Mouse (Mus musculus): Measurements from ENCODE around the gene Optc.

The Optc gene

GRCm38 (mm10) chr1:133918088-133918470 is 10.3 kb upstream of the Optc start:
- no peak for DNase-seq (ENCODE audit: low spot score in 2 of 2)

- DNase-seq (ENCODE audit: low spot score in 2 of 2) = no peak
Measured at GRCm38 (mm10) chr1:133917456-133918087, 9.8 kb upstream of the Optc start.

GRCm38 (mm10) chr1:133915723-133916355 is 8.0 kb upstream of the Optc start:
- DNase-seq (ENCODE audit: low spot score in 2 of 2) = no peak

GRCm38 (mm10) chr1:133915115-133915514 is 7.3 kb upstream of the Optc start:
- DNase-seq (ENCODE audit: low spot score in 2 of 2) = no peak

GRCm38 (mm10) chr1:133913018-133913417 is 5.2 kb upstream of the Optc start:
- DNase-seq (ENCODE audit: low spot score in 2 of 2) = no peak

- DNase-seq (ENCODE audit: low spot score in 2 of 2) = peak; percentile 54 to 81
Measured at GRCm38 (mm10) chr1:133911456-133911855, 3.7 kb upstream of the Optc start.

GRCm38 (mm10) chr1:133911008-133911407 is 3.2 kb upstream of the Optc start:
- no peak for DNase-seq (ENCODE audit: low spot score in 2 of 2)

- no peak for DNase-seq (ENCODE audit: low spot score in 2 of 2)
Measured at GRCm38 (mm10) chr1:133910108-133910507, 2.3 kb upstream of the Optc start.

GRCm38 (mm10) chr1:133908659-133909575 is 1.1 kb upstream of the Optc start:
- no peak for DNase-seq (ENCODE audit: low spot score in 2 of 2)

- DNase-seq (ENCODE audit: low spot score in 2 of 2) = no peak
Measured at GRCm38 (mm10) chr1:133906420-133906819, 1.4 kb downstream of the Optc start.

- DNase-seq (ENCODE audit: low spot score in 2 of 2) = no peak
Measured at GRCm38 (mm10) chr1:133900825-133901224, 7.0 kb downstream of the Optc start.

- DNase-seq (ENCODE audit: low spot score in 2 of 2) = no peak
Measured at GRCm38 (mm10) chr1:133899043-133899542, 8.7 kb downstream of the Optc start.

- DNase-seq (ENCODE audit: low spot score in 2 of 2) = no peak
Measured at GRCm38 (mm10) chr1:133897293-133897692, 10.5 kb downstream of the Optc start.

- no peak for DNase-seq (ENCODE audit: low spot score in 2 of 2)
Measured at GRCm38 (mm10) chr1:133891489-133891888, 16.3 kb downstream of the Optc start.

GRCm38 (mm10) chr1:133889949-133890598 is 17.7 kb downstream of the Optc start:
- no peak for DNase-seq (ENCODE audit: low spot score in 2 of 2)

GRCm38 (mm10) chr1:133887538-133888250 is 20.1 kb downstream of the Optc start:
- DNase-seq (ENCODE audit: low spot score in 2 of 2) = no peak

- DNase-seq (ENCODE audit: low spot score in 2 of 2) = peak in 1 of 2 experiments; percentile 23
Measured at GRCm38 (mm10) chr1:133887044-133887443, 20.8 kb downstream of the Optc start.

GRCm38 (mm10) chr1:133886431-133886830 is 21.4 kb downstream of the Optc start:
- DNase-seq (ENCODE audit: low spot score in 2 of 2) = no peak

GRCm38 (mm10) chr1:133885811-133886210 is 22.0 kb downstream of the Optc start:
- DNase-seq (ENCODE audit: low spot score in 2 of 2) = peak in 1 of 2 experiments; percentile 23

- DNase-seq (ENCODE audit: low spot score in 2 of 2) = no peak
Measured at GRCm38 (mm10) chr1:133884746-133885145, 23.1 kb downstream of the Optc start.

GRCm38 (mm10) chr1:133884090-133884489 is 23.7 kb downstream of the Optc start:
- no peak for DNase-seq (ENCODE audit: low spot score in 2 of 2)
